ENCODE assay signal across 31 mouse cellular contexts in genomic region chrX:92464773-92465172, GRCm38 (mm10). TPM values are rescaled to one million over a fixed set of nuclear protein-coding genes. Genes with fewer than 3 reads are reported as not detected.
"Had no signal": no experiment of that assay in that cellular context is flagged by ENCODE, and none has a peak within 500 bp of the region (broad histone marks: within the 10 kb centered on the region; RNA-seq: fewer than 3 reads in every experiment).

No protein-coding gene starts in this region.

- DNase-seq: kidney, adult 11 months; kidney, postnatal 25 days; layer of hippocampus, postnatal 36 days; liver, embryonic 13.5 days; lung, adult 2 months; lung, postnatal 14 days; lung, postnatal 4 days; midbrain, embryonic 14.5 days; right cerebral cortex, adult 18-20 months; right cerebral cortex, postnatal 14 days; right cerebral cortex, postnatal 4 days; thymus, postnatal 25 days had no signal

RNA-seq across cellular contexts. Expression of gene Gm5941, which starts 25.0 kb away (rescaled TPM):
- total RNA-seq: layer of hippocampus, adult 8-10 months; layer of hippocampus, postnatal 10 days; layer of hippocampus, postnatal 36 days; left cerebral cortex, adult 2 months; left cerebral cortex, postnatal 10 days; left cerebral cortex, postnatal 36 days; liver, adult 2 months; midbrain, postnatal 0 days had no signal
- polyA plus RNA-seq: kidney, embryonic 14.5 days; kidney, postnatal 0 days; large intestine, adult 2 months; limb, embryonic 11.5 days; limb, embryonic 14.5 days; liver, adult 2 months; liver, embryonic 13.5 days; liver, embryonic 16.5 days; lung, adult 2 months; lung, embryonic 16.5 days; midbrain, embryonic 10.5 days; midbrain, embryonic 14.5 days; midbrain, postnatal 0 days; neural tube, embryonic 11.5 days; neural tube, embryonic 14.5 days; stomach, embryonic 14.5 days; stomach, postnatal 0 days had no signal
